Mouse (Mus musculus) bone marrow, adult 2 months (tissue): Measurements from ENCODE around the gene Tmem169.

Experiments used
- CTCF ChIP-seq: fragments of 200-500 bp; IDR thresholded peaks from 2 replicates; pipeline ENCODE4 v1.5.1; 2011; ENCODE audit warnings: low read length, control low read depth; ENCODE audit not compliant: control insufficient read depth, insufficient read depth
- POLR2A ChIP-seq: fragments of 200-500 bp; IDR thresholded peaks from 2 replicates; pipeline ENCODE4 v1.6.1; 2011; ENCODE audit warnings: low read depth, mild to moderate bottlenecking, control low read depth, low read length, borderline replicate concordance; ENCODE audit not compliant: control insufficient read depth

DNA sequence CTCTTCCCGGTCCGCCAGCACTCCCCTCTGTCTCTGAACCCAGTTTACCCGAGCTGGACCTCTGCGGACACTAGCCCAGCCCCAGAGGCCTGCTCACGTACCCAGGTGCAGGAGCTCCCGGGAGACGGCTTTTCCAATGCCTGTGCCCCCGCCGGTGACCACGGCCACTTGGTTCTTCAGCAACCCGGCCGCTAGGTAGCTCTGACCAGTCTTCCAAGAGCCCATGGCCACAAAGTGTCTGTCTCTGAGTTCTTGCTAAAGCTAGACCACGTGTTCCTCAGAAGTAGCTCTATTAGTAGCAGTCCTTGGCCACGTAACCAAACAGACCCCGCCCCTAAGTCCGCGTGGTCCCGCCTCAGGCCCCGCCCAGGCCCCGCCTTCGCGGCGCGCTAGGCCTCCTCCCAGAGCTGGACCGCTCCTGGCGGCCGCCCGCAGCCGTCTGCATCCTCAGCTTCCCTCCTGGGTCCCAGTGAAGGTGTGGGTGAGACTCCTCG lies at the start of gene Tmem169, which contains the start of gene Pecr:
- TF ChIP-seq CTCF (no peak), POLR2A (peak; percentile 33; the same call in 1 of the 2 replicates)
